9 mouse cellular contexts compared by ENCODE assay signal in genomic region chr9:42324640-42325394, GRCm38 (mm10).
DNase-seq lines count a peak whose midpoint lies in the region; ATAC-seq lines count a peak whose summit lies in the region.
"Had no signal": no experiment of that assay in that cellular context is flagged by ENCODE, and none has a peak within 500 bp of the region (broad histone marks: within the 10 kb centered on the region; RNA-seq: fewer than 3 reads in every experiment).

No protein-coding gene starts in this region.

- no peaks in the 10 kb centered on the region for H3K9me3 ChIP-seq in hindbrain, embryonic 15.5 days
- H3K9me3 ChIP-seq in neural tube, embryonic 13.5 days: no peaks in the 10 kb centered on the region

- ATAC-seq in hindbrain, embryonic 15.5 days (ENCODE audit: low FRiP score, low read depth): no peak
- no peak for ATAC-seq in neural tube, embryonic 13.5 days (ENCODE audit: low read depth)

- no peak overlapping the region for H3K9ac ChIP-seq in hindbrain, embryonic 15.5 days
- H3K9ac ChIP-seq in neural tube, embryonic 13.5 days: no peak overlapping the region

- peak overlapping the region; percentile 38 for H3K4me2 ChIP-seq in hindbrain, embryonic 15.5 days
- peak overlapping the region; percentile 27 for H3K4me2 ChIP-seq in neural tube, embryonic 13.5 days

- no peak overlapping the region for H3K4me3 ChIP-seq in hindbrain, embryonic 15.5 days
- H3K4me3 ChIP-seq in neural tube, embryonic 13.5 days: no peak overlapping the region

- intact Hi-C loops in left cerebral cortex, postnatal 36 days (cut with DNase I): loop anchor here (5.0 kb wide), 2 partner anchors 62 to 222 kb away; no protein-coding TSS in a partner anchor

- WGBS in hindbrain, embryonic 15.5 days: 57% methylated on average over 29 of the region's 29 CpGs
- 49% methylated on average over 29 of the region's 29 CpGs for WGBS in neural tube, embryonic 13.5 days

- H3K27ac ChIP-seq in hindbrain, embryonic 15.5 days (replicated peaks): no peak overlapping the region
- no peak overlapping the region for H3K27ac ChIP-seq in neural tube, embryonic 13.5 days (replicated peaks)

- DNase-seq in adrenal gland, postnatal 14 days: peak; percentile 58
- no peak for DNase-seq in adrenal gland, adult 2 months
- peak; percentile 42 to 45 for DNase-seq in left cerebral cortex, postnatal 36 days (ENCODE audit: low spot score in 2 of 2)
- no peak for DNase-seq in left cerebral cortex, adult 11 months (ENCODE audit: low spot score)
- no peak for DNase-seq in lung, adult 18-20 months
- no peak for DNase-seq in ovary, adult 18-20 months (ENCODE audit: low spot score)
- DNase-seq: thymus, postnatal 25 days had no signal

- H3K4me1 ChIP-seq in hindbrain, embryonic 15.5 days (replicated peaks): no peaks in the 10 kb centered on the region; the same call in 1 of the 2 replicates
- 0 out of 2 replicates have a peak, but pooled peaks cover 6% of the 10 kb centered on the region for H3K4me1 ChIP-seq in neural tube, embryonic 13.5 days (replicated peaks)

- H3K36me3 ChIP-seq in hindbrain, embryonic 15.5 days: no peaks in the 10 kb centered on the region
- H3K36me3 ChIP-seq in neural tube, embryonic 13.5 days: no peaks in the 10 kb centered on the region

- no peaks in the 10 kb centered on the region for H3K27me3 ChIP-seq in hindbrain, embryonic 15.5 days
- peaks cover 9% of the 10 kb centered on the region for H3K27me3 ChIP-seq in neural tube, embryonic 13.5 days

Comparison
In these comparisons a context has a peak if more than half of its experiments do, and no peak if none do; other contexts are left out.
1. DNase-seq: peak in adrenal gland, postnatal 14 days (single experiment) and left cerebral cortex, postnatal 36 days (2 of 2); none in adrenal gland, adult 2 months (single experiment), left cerebral cortex, adult 11 months (single experiment), lung, adult 18-20 months (0 of 2) and ovary, adult 18-20 months (single experiment).